Mouse (Mus musculus): ENCODE data around the gene Exoc3l2.

Exoc3l2 gene

DNA sequence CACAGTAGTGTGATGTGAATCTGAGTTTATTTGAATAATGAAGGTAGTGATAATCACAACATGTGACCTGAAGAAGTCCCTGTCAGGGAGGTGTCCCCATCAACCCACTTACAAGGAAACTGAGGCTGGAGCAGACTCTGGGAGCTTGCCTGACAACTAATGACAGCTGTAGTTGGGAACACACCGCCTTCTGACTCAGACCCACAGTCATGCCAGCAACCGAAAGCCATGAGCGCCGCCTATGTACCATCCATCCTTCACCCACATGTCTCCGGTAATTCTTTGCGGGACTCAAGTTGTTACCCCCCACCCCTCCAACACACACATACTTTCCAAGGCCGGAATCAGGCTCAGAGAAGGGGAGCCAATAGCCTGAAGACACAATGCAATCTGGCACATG lies 6.5 kb upstream of the Exoc3l2 start:
- DNase-seq (ENCODE audit: low read depth, low spot score): no peak

GRCm38 (mm10) chr7:19457414-19458071 lies 5.6 kb upstream of the Exoc3l2 start:
- no peak for DNase-seq (ENCODE audit: low read depth, low spot score)

- DNase-seq (ENCODE audit: low read depth, low spot score): peak; percentile 82
These were observed 5.1 kb upstream of the Exoc3l2 start for GRCm38 (mm10) chr7:19458072-19458486.

DNA sequence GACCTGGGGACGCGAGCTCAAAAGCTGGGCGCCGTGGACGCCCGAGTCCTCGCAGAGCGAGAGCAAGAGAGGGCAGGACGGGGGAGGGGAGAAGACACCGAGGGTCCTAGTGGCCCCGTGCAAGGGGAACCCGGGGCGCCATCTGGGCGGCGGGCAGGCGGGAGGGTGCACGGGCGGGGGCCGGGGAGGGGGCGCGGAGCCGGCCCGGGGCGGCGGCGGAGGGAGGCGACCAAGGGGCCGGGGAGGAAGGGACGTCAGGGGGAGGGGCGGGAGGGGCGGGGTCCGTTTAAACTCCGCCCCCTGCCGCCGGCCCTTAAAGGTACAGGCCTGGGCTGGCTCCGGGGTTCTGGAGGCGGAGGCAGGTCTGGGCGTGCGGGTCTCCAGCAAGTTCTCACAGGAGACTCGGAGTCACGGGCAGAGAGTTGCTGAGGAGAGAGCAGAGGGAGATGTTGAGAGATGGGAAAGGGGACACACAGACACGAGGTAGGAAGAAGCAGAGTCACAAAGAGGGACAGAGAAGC lies 4.5 kb upstream of the Exoc3l2 start, which contains the start of gene Mark4:
Gene Mark4, minus strand, starts transcription at position 231 of the 521 bp plus-strand sequence.
- DNase-seq (ENCODE audit: low read depth, low spot score): peak; percentile 84

DNA sequence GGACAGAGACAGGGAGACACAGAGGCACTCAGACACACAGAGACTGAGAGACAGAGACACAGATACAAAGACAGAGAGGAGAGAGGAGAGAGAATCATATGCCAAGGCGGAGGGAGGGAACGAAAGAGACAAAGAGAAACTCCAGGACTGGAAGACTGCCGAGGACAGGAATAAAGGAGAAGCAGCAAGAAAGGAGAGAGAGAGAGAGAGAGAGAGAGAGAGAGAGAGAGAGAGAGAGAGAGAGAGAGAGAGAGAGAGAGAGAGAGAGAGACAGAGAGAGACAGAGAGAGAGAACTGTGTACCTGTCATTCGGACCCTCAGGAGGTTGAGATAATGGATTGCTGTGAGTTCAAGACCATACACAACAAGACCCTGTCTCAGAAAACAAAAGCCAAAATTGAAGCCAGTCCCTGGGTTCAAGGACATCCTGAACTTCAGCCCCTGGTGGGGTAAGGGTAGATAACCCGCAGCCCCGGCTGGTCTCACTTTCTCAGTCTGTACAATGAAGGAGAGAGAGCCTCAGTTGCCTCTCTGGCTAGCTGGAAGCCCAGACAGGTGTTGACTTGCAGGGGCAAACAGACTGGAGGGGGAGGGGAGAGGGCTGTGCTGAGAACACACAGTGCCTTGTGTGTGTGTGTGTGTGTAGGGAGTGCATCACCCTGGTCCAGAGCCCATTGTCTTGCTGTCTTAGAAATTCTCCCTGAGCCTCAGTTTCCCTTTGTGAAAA lies 3.8 kb upstream of the Exoc3l2 start:
- DNase-seq (ENCODE audit: low read depth, low spot score): no peak

DNA sequence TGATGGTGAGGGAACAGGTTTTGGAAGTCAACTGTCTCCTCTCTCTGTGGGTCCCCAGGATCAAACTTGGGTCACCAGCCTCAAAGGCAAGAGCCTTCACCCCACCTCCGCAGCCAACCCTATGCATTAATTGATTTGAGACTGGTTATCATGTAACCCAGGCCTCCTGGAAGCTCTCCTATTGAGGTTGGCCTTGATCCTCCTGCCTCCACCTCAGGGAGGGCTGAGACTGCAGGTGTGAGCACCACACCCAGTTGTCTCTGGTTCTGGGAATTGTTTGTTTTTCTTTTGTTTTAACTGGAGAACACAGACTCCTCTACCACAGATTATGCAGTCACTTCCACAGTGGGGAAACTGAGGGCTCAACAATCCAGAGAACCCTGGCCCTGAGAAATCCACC lies 2.6 kb upstream of the Exoc3l2 start:
- DNase-seq (ENCODE audit: low read depth, low spot score): no peak

DNA sequence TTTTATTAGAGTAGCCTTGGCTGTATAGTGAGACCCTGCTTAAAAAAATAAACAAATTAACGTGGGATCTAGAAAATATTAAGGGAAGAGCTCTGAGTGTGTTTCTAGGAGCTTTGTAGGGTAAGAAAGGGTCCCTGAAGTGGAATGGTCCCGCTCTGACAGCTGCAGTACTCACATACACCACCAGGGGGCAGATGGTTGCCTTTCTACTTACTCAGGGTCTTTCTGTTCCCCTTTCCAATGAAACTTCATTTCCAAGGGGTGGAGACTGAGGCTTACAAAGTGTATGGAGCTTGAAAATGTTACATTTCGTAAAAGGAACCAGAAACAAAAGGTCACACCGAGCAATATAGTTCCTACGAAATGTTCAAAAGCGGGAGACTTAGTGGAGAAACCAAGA lies 1.6 kb upstream of the Exoc3l2 start:
- peak; percentile 87 for DNase-seq (ENCODE audit: low read depth, low spot score)

DNA sequence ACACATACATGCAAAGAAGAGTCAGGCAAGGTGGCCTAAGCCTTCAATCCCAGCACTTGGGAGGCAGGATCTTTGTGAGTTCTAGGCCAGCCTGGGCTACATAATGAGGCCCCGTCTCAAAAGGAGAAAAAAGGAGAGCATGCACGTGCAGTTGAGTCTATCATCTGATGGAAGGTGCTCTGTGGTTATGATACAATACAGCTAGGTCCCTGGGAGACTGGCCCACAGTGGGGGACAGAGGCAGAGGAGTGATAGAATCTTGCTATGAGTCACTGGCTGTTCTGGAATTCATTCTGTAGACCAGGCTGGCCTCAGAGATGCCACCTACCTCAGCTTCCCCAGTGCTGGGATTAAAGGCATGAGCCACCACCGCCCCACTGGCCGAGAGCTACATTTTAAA lies 688 bp upstream of the Exoc3l2 start:
- DNase-seq (ENCODE audit: low read depth, low spot score): no peak

- peak; percentile 61 for DNase-seq (ENCODE audit: low read depth, low spot score)
These were observed 1.5 kb downstream of the Exoc3l2 start for GRCm38 (mm10) chr7:19464367-19465307.

- no peak for DNase-seq (ENCODE audit: low read depth, low spot score)
These were observed 3.5 kb downstream of the Exoc3l2 start for GRCm38 (mm10) chr7:19466602-19467145.

DNA sequence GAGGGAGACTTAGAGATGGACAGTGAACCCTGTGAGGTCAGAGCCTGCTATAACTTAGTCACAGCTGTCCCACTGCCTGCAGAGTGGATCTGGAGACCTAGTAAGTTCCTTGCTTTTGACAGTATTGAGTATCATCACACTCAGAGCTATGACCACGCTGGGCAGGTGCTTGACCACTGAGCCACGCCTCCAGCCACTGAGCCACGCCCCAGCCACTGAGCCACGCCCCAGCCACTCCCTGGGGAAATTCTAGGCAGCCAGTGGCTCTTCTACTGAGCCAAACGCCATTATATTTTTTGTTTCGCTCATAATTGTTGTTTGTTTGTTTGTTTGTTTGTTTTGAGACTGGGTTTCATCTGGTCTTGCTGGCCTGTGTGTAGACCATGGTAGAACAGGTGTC lies 4.5 kb downstream of the Exoc3l2 start:
- DNase-seq (ENCODE audit: low read depth, low spot score): no peak

DNA sequence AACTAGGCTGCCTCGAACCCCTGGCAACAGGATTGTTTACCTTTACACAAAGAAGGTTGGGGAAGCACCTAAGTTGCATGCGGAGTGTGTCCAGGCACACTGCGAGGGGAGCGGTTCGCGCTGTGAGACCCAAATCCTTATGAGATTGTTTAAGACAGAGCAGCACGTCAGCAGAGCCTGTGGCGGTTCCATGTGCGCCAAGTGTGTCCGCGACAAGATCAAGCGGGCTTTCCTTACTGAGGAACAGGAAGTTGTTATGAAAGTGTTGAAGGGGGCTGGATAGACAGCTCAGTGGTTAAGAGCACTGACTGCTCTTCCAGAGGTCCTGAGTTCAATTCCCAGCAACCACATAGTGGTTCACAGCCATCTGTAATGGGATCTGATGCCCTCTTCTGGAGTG lies 5.1 kb downstream of the Exoc3l2 start:
- DNase-seq (ENCODE audit: low read depth, low spot score): no peak

DNA sequence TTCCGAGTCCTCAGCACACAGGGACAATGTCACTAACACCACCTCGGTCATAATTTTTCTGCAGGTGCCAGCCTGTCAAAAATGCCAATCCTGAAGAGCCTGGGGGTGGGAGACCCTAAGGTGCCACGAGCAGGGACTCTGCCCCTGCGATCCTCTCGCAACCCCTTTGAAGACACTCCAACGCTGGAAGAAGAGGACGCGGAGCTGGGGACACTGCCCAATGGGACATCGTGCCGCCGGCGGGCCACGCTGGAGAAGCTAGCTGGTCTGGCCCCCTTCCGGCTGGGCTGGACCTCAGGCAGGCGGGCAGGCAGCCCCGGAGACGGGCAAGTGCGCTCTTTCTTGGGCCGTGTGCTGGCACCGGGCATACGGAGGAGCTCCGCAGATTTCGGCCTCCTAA lies 6.3 kb downstream of the Exoc3l2 start:
- DNase-seq (ENCODE audit: low read depth, low spot score): no peak

DNA sequence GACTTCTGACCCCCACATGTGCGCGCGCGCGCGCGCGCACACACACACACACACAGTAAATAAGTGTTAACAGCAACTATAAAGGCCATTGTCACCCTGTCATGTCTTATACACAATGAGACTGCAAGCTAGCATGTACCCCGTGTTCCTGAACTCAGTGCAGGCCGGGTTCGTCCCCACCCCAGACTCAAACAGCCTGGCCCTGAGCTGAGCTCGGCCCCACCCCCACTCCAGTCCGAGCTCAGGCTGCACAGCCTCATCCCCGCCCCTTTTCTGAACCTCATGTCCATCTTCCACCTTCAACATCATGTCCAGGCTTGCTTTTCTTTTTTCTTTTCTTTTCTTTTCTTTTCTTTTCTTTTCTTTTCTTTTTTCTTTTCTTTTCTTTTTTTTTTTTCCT lies 7.2 kb downstream of the Exoc3l2 start:
- DNase-seq (ENCODE audit: low read depth, low spot score): no peak

GRCm38 (mm10) chr7:19472403-19472802 lies 9.3 kb downstream of the Exoc3l2 start:
- no peak for DNase-seq (ENCODE audit: low read depth, low spot score)

DNA sequence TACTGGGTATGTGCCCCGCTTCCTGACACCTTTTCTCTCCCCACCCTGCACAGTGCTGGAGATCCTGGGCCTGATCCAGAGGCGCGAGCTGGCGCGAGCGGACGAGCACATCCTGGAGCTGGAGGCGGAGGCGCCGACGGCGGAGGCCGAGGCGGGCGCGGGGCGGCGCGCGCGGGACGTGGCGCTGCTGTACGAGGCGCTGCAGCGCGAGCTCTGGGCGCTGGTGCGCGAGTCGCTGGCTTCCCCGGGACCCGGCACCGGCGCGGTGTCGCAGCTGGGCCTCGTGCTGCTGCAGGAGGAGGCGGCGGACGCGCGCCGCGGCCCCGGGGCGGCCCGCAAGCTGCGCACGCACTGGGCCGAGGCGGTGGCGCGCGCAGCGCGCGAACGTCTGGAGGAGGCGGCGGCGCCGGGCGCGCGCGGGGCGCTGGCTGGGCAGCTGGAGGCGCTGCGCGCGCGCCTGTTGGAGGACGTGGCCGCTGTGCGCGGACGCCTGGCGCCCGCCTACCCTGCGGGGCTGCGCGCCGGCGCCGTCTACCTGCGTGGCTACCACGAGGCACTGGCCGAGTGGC lies 10.8 kb downstream of the Exoc3l2 start:
- DNase-seq (ENCODE audit: low read depth, low spot score): peak; percentile 87

DNA sequence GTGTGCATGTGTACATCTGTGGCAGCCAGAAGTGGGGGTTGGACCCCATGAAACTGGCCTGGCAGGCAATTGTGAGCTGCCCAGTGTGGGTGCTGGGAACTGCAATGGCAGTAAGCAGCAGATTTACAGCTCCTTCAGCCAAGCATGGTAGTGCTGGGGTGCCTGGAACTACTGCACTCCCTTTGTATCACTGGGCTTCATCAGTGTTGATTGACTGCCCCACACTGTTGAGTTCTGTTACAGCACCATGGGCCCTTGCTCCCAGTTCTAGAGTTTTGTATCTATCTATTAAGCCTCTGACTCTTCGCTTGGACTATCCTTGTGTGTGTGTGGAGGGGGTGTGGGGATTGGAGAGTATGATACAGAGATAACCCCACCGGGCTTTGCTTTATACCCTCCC lies 14.0 kb downstream of the Exoc3l2 start:
- DNase-seq (ENCODE audit: low read depth, low spot score): no peak

GRCm38 (mm10) chr7:19477624-19478384 lies 14.7 kb downstream of the Exoc3l2 start:
- DNase-seq (ENCODE audit: low read depth, low spot score): no peak

GRCm38 (mm10) chr7:19483281-19483680 lies 20.1 kb downstream of the Exoc3l2 start:
- no peak for DNase-seq (ENCODE audit: low read depth, low spot score)

DNA sequence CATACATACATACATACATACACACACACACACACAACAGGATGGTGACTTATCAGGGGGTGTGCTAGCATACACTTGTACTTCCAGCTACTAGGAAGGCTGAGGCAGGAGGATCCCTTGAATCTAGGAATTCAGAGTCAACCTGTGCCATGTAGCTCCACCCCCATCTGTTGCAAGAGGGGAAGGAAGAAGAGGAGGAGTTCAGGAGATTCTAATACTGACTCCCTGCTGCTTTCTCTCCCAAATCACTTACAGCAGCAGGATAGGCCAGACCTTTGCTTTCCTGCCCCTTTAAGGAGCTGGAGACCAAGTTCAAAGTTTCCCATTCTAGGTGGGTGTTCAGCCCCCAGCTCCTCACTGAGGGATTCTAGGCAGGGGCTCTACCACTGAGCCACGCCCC lies 22.4 kb downstream of the Exoc3l2 start:
- no peak for DNase-seq (ENCODE audit: low read depth, low spot score)

- no peak for DNase-seq (ENCODE audit: low read depth, low spot score)
These were observed 23.4 kb downstream of the Exoc3l2 start for GRCm38 (mm10) chr7:19486549-19486948.
